Mouse (Mus musculus): Measurements from ENCODE around the gene Gabarapl2. TPM values are rescaled to one million over a fixed set of nuclear protein-coding genes. Genes with fewer than 3 reads are reported as not detected.

Gene Gabarapl2
- polyA plus RNA-seq, 1 experiment from 2014 or later: 213 TPM

DNA sequence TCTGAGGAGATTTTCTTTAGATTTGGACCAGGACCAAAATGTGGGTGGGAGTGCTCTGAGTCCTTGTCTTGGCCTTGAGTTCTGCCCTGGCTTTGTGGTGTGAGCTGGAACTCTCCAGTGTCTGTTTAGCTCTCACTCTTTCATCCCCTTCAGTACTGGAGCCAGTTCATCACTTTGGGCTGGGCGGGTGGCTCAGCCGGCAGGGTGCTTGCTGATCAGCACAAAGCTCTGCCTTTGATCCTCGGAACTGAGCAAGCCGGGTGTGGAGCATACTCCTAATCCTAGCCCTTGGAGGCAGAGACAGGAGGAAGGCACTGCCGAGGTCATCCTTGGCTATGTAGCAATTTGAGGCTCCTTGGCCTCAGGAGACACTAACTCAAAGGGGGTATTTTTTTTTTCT, 28.5 kb downstream of the Gabarapl2 start:
- ATAC-seq (ENCODE audit: insufficient number of reproducible peaks, insufficient read depth, low FRiP score, low read depth): no peak
- H3K9me3 ChIP-seq (ENCODE audit: control insufficient read depth, low read length): no peaks in the 10 kb centered on the region
- peaks cover 27% of the 10 kb centered on the region for H3K36me3 ChIP-seq (ENCODE audit: control insufficient read depth, insufficient read depth, low read length)
- H3K27ac ChIP-seq (replicated peaks in 1 of 2; ENCODE audit: control insufficient read depth in 1 of 2, insufficient read depth in 1 of 2, low read depth in 2 of 2, low read length in 2 of 2): no peak overlapping the region
- no peak overlapping the region for H3K4me3 ChIP-seq (ENCODE audit: control insufficient read depth in 1 of 2, insufficient read depth in 1 of 2, low read depth in 1 of 2, low read length in 2 of 2)
- no peaks in the 10 kb centered on the region for H3K27me3 ChIP-seq (ENCODE audit: control insufficient read depth, insufficient read depth, low read length)
- no peaks in the 10 kb centered on the region for H3K4me1 ChIP-seq (ENCODE audit: control insufficient read depth in 2 of 2, insufficient read depth in 2 of 2, low read length in 2 of 2)
- 55% methylated on average over 5 of the region's 5 CpGs for WGBS
- no peak overlapping the region for H3K9ac ChIP-seq (ENCODE audit: low read length)
- H3K4me2 ChIP-seq (ENCODE audit: low read length): no peak overlapping the region

DNA sequence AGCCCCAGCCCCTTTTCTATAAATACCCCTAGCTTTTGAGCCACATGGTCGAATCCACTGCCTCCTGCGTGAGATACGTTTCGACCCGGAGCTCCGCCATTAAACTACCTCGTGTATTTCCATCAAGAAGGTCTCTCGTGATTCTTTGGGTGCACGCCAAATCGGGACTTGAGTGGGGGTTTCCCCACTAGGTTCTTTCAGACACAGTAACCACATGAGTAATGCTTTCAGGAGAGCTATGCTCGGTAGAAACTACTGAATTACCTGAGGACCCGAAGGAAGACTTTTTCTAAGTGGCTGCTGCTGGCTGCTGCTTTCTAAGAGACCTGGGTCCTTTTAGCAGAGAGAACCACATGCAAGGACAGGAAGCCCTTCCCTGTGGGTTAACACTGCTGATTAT, 33.6 kb downstream of the Gabarapl2 start:
- Histone ChIP-seq H3K9ac (ENCODE audit: low read length) (no peak overlapping the region), H3K27me3 (ENCODE audit: control insufficient read depth, insufficient read depth, low read length) (no peaks in the 10 kb centered on the region), H3K4me2 (ENCODE audit: low read length) (no peak overlapping the region), H3K36me3 (ENCODE audit: control insufficient read depth, insufficient read depth, low read length) (peaks cover 41% of the 10 kb centered on the region), H3K4me1 (ENCODE audit: control insufficient read depth in 2 of 2, insufficient read depth in 2 of 2, low read length in 2 of 2) (no peaks in the 10 kb centered on the region), H3K9me3 (ENCODE audit: control insufficient read depth, low read length) (no peaks in the 10 kb centered on the region), H3K4me3 (ENCODE audit: control insufficient read depth in 1 of 2, insufficient read depth in 1 of 2, low read depth in 1 of 2, low read length in 2 of 2) (no peak overlapping the region), H3K27ac (replicated peaks in 1 of 2; ENCODE audit: control insufficient read depth in 1 of 2, insufficient read depth in 1 of 2, low read depth in 2 of 2, low read length in 2 of 2) (no peak overlapping the region)
- WGBS: 94% methylated on average over 12 of the region's 12 CpGs
- ATAC-seq (ENCODE audit: insufficient number of reproducible peaks, insufficient read depth, low FRiP score, low read depth): no peak

DNA sequence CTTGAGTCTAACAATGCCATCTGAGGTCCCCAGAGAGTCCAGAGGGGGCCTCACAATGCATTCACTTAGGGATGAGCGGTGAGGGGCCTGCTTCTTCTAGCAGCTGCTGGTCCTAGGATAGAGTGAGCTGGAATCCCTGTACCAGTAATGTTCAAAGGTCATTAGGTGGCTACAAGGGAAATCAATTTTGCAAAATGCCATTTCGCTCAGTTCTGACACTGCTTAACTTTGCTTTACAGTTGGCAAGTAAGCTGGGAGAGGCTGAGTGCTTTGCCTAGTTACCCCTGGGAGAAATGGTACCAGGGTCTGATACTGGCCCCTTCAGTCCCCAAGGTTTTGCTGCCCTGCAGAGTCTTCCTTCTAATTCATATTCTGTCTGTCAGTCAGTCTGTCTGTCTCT, 35.2 kb downstream of the Gabarapl2 start:
- Histone ChIP-seq H3K27ac (replicated peaks in 1 of 2; ENCODE audit: control insufficient read depth in 1 of 2, insufficient read depth in 1 of 2, low read depth in 2 of 2, low read length in 2 of 2) (no peak overlapping the region), H3K27me3 (ENCODE audit: control insufficient read depth, insufficient read depth, low read length) (no peaks in the 10 kb centered on the region), H3K4me1 (ENCODE audit: control insufficient read depth in 2 of 2, insufficient read depth in 2 of 2, low read length in 2 of 2) (no peaks in the 10 kb centered on the region), H3K9ac (ENCODE audit: low read length) (no peak overlapping the region), H3K36me3 (ENCODE audit: control insufficient read depth, insufficient read depth, low read length) (peaks cover 47% of the 10 kb centered on the region), H3K4me3 (ENCODE audit: control insufficient read depth in 1 of 2, insufficient read depth in 1 of 2, low read depth in 1 of 2, low read length in 2 of 2) (no peak overlapping the region), H3K9me3 (ENCODE audit: control insufficient read depth, low read length) (no peaks in the 10 kb centered on the region), H3K4me2 (ENCODE audit: low read length) (no peak overlapping the region)
- WGBS: 94% methylated on average over 2 of the region's 2 CpGs
- no peak for ATAC-seq (ENCODE audit: insufficient number of reproducible peaks, insufficient read depth, low FRiP score, low read depth)

DNA sequence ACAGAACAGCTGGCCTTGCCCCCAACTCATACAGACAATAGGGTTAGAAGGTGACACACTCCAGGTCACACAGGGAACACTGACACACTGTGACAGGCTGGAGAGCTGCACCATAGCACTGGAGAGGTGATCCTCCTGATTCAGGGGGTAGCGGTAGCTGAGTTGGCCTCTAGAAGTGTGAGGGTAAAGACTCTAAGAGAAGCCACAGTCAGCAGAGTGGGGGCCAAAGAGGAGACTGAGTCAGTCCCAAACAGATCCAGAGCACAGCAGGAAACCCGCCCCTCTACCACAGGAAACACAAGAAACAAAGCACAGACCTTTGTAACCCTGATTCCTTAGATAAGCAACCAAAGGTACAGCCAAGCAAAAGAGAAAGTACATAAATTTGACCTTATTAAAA, 35.8 kb downstream of the Gabarapl2 start:
- no peak for ATAC-seq (ENCODE audit: insufficient number of reproducible peaks, insufficient read depth, low FRiP score, low read depth)
- H3K27ac ChIP-seq (replicated peaks in 1 of 2; ENCODE audit: control insufficient read depth in 1 of 2, insufficient read depth in 1 of 2, low read depth in 2 of 2, low read length in 2 of 2): no peak overlapping the region
- no peak overlapping the region for H3K4me2 ChIP-seq (ENCODE audit: low read length)
- H3K9ac ChIP-seq (ENCODE audit: low read length): no peak overlapping the region
- no peak overlapping the region for H3K4me3 ChIP-seq (ENCODE audit: control insufficient read depth in 1 of 2, insufficient read depth in 1 of 2, low read depth in 1 of 2, low read length in 2 of 2)
- WGBS: 68% methylated on average over 2 of the region's 2 CpGs
- H3K36me3 ChIP-seq (ENCODE audit: control insufficient read depth, insufficient read depth, low read length): peaks cover 47% of the 10 kb centered on the region
- H3K9me3 ChIP-seq (ENCODE audit: control insufficient read depth, low read length): no peaks in the 10 kb centered on the region
- no peaks in the 10 kb centered on the region for H3K27me3 ChIP-seq (ENCODE audit: control insufficient read depth, insufficient read depth, low read length)
- H3K4me1 ChIP-seq (ENCODE audit: control insufficient read depth in 2 of 2, insufficient read depth in 2 of 2, low read length in 2 of 2): no peaks in the 10 kb centered on the region

DNA sequence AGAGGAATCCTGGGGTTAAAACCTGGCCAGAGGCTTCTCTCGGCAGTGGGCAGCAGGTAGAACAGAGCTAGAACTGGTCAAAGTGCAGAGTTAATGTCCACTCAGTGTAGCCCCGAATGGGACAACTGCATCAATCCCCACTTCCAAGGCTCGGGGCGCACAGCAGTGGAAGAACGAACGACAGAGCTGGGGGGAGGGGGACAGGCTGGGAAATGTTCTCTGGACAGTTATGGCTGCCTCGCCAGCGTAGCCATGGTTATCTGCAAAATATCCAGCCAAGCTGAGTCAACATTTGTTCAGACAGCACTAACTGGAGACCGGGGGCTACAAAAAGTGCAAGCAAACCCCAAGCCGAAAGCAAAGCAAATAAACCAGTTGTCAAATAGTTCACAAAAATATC, 37.6 kb downstream of the Gabarapl2 start:
- Histone ChIP-seq H3K4me2 (ENCODE audit: low read length) (no peak overlapping the region), H3K4me1 (ENCODE audit: control insufficient read depth in 2 of 2, insufficient read depth in 2 of 2, low read length in 2 of 2) (no peaks in the 10 kb centered on the region), H3K27ac (replicated peaks in 1 of 2; ENCODE audit: control insufficient read depth in 1 of 2, insufficient read depth in 1 of 2, low read depth in 2 of 2, low read length in 2 of 2) (no peak overlapping the region), H3K27me3 (ENCODE audit: control insufficient read depth, insufficient read depth, low read length) (no peaks in the 10 kb centered on the region), H3K9me3 (ENCODE audit: control insufficient read depth, low read length) (no peaks in the 10 kb centered on the region), H3K4me3 (ENCODE audit: control insufficient read depth in 1 of 2, insufficient read depth in 1 of 2, low read depth in 1 of 2, low read length in 2 of 2) (no peak overlapping the region), H3K9ac (ENCODE audit: low read length) (no peak overlapping the region), H3K36me3 (ENCODE audit: control insufficient read depth, insufficient read depth, low read length) (peaks cover 44% of the 10 kb centered on the region)
- 72% methylated on average over 10 of the region's 10 CpGs for WGBS
- ATAC-seq (ENCODE audit: insufficient number of reproducible peaks, insufficient read depth, low FRiP score, low read depth): no peak

DNA sequence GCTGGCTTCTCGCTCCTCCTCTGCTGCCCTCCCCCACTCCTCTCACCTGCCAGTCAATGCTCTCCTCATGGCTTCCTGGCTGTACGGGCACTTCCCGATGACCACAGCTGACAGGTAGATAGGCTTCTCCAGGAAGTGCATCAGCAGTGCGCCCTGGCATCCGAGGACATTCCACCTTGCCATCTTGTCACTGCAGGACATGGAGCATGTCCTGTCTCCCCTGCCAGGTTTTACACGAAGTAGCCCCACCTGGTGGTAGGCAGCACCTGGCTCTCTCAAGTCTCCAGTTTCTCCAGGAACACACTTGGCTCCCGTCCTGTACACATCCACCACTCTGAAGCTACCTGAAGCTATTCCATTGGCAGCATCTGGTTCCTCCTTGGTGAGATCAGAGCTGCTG, 41.6 kb downstream of the Gabarapl2 start:
- no peaks in the 10 kb centered on the region for H3K27me3 ChIP-seq (ENCODE audit: control insufficient read depth, insufficient read depth, low read length)
- no peak overlapping the region for H3K4me3 ChIP-seq (ENCODE audit: control insufficient read depth in 1 of 2, insufficient read depth in 1 of 2, low read depth in 1 of 2, low read length in 2 of 2)
- no peak overlapping the region for H3K27ac ChIP-seq (replicated peaks in 1 of 2; ENCODE audit: control insufficient read depth in 1 of 2, insufficient read depth in 1 of 2, low read depth in 2 of 2, low read length in 2 of 2)
- 69% methylated on average over 7 of the region's 7 CpGs for WGBS
- H3K36me3 ChIP-seq (ENCODE audit: control insufficient read depth, insufficient read depth, low read length): peaks cover 48% of the 10 kb centered on the region
- no peaks in the 10 kb centered on the region for H3K9me3 ChIP-seq (ENCODE audit: control insufficient read depth, low read length)
- H3K4me1 ChIP-seq (ENCODE audit: control insufficient read depth in 2 of 2, insufficient read depth in 2 of 2, low read length in 2 of 2): peaks cover 5 to 8% of the 10 kb centered on the region in 2 experiments; a peak in 3 of 4 replicates
- no peak overlapping the region for H3K4me2 ChIP-seq (ENCODE audit: low read length)
- no peak for ATAC-seq (ENCODE audit: insufficient number of reproducible peaks, insufficient read depth, low FRiP score, low read depth)
- H3K9ac ChIP-seq (ENCODE audit: low read length): no peak overlapping the region

DNA sequence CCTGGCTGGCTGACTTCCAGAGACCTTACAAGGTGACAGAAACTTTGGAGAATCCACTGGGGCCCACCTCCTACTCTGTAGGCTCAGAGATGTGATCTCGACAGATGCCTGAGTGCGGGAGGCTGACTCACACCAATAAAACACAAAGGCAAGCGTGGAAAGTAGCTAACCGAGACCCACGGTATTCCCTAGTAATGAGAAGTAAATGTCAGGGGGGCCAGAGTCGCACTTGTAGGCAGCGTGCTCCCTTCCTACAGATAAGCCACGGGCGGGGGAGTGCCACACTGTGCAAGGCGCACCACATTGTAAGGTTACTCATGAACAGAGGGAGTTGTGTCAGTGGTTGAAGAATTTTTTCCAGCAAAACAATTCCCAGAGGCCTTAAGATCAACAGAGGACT, 44.0 kb downstream of the Gabarapl2 start:
- Histone ChIP-seq H3K36me3 (ENCODE audit: control insufficient read depth, insufficient read depth, low read length) (peaks cover 58% of the 10 kb centered on the region), H3K9me3 (ENCODE audit: control insufficient read depth, low read length) (no peaks in the 10 kb centered on the region), H3K27me3 (ENCODE audit: control insufficient read depth, insufficient read depth, low read length) (no peaks in the 10 kb centered on the region), H3K27ac (replicated peaks in 1 of 2; ENCODE audit: control insufficient read depth in 1 of 2, insufficient read depth in 1 of 2, low read depth in 2 of 2, low read length in 2 of 2) (no peak overlapping the region; a peak in 1 of 4 replicates), H3K4me3 (ENCODE audit: control insufficient read depth in 1 of 2, insufficient read depth in 1 of 2, low read depth in 1 of 2, low read length in 2 of 2) (no peak overlapping the region), H3K9ac (ENCODE audit: low read length) (no peak overlapping the region), H3K4me1 (ENCODE audit: control insufficient read depth in 2 of 2, insufficient read depth in 2 of 2, low read length in 2 of 2) (peaks cover 5 to 8% of the 10 kb centered on the region in 2 experiments; a peak in 3 of 4 replicates), H3K4me2 (ENCODE audit: low read length) (no peak overlapping the region)
- 45% methylated on average over 10 of the region's 10 CpGs for WGBS
- ATAC-seq (ENCODE audit: insufficient number of reproducible peaks, insufficient read depth, low FRiP score, low read depth): no peak

DNA sequence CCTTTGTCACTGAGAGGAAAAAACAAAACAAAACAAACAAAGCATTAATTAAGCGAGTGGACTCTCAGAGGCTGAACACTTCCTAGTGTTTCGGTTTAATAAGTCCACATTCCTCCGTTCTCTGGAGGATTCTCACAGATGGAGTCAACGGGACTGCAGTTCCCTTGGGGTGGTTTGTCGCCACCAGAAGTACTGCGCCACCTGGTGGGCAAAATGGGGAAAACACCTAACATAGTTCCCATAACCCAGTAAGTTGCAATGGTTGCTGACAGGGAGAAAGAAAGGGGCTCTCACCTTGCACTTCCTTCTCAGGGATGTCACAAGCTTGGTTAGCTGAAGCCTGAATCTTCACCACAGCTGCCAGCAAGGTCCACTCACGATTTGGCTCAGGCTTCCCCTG, 49.4 kb downstream of the Gabarapl2 start:
- ATAC-seq (ENCODE audit: insufficient number of reproducible peaks, insufficient read depth, low FRiP score, low read depth): no peak
- WGBS: 19% methylated on average over 7 of the region's 7 CpGs
- Histone ChIP-seq H3K27ac (replicated peaks in 1 of 2; ENCODE audit: control insufficient read depth in 1 of 2, insufficient read depth in 1 of 2, low read depth in 2 of 2, low read length in 2 of 2) (no peak overlapping the region), H3K4me3 (ENCODE audit: control insufficient read depth in 1 of 2, insufficient read depth in 1 of 2, low read depth in 1 of 2, low read length in 2 of 2) (no peak overlapping the region), H3K36me3 (ENCODE audit: control insufficient read depth, insufficient read depth, low read length) (peaks cover 62% of the 10 kb centered on the region), H3K9me3 (ENCODE audit: control insufficient read depth, low read length) (no peaks in the 10 kb centered on the region), H3K4me2 (ENCODE audit: low read length) (no peak overlapping the region), H3K9ac (ENCODE audit: low read length) (no peak overlapping the region), H3K4me1 (ENCODE audit: control insufficient read depth in 2 of 2, insufficient read depth in 2 of 2, low read length in 2 of 2) (peaks cover 0 to 6% of the 10 kb centered on the region in 2 experiments; a peak in 3 of 4 replicates), H3K27me3 (ENCODE audit: control insufficient read depth, insufficient read depth, low read length) (no peaks in the 10 kb centered on the region)
